Mouse (Mus musculus) forebrain, embryonic 11.5 days (tissue): Measurements from ENCODE around the gene Sidt1. TPM values are rescaled to one million over a fixed set of nuclear protein-coding genes. Genes with fewer than 3 reads are reported as not detected.

ENCODE experiments used
- ATAC-seq: fragments of 200-750 bp; cut with Nextera tagmentation; replicated peaks from 2 replicates; pipeline ENCODE4 v1.8.0; 2017; ENCODE audit warnings: moderate TSS enrichment; ENCODE audit not compliant: low FRiP score
- DNase-seq: peaks from one replicate; pipeline ENCODE4 v3.0.0-alpha.2; 2017; ENCODE audit warnings: low spot score
- H3K27ac ChIP-seq: fragments of 300-500 bp; sonication (generic); 2 replicates; pipeline ENCODE4 v1.5.1; 2014; ENCODE audit warnings: low read depth, low read length
- H3K27me3 ChIP-seq: fragments of 300-500 bp; sonication (generic); 2 replicates; pipeline ENCODE4 v1.6.1; 2014; ENCODE audit warnings: mild to moderate bottlenecking, low read length, mixed read lengths; ENCODE audit not compliant: control insufficient read depth, insufficient read depth
- H3K36me3 ChIP-seq: fragments of 300-500 bp; sonication (generic); 2 replicates; pipeline ENCODE4 v1.6.1; 2014; ENCODE audit warnings: mild to moderate bottlenecking, low read length, moderate library complexity, mixed read lengths; ENCODE audit not compliant: control insufficient read depth, insufficient read depth
- H3K4me1 ChIP-seq: fragments of 300-500 bp; sonication (generic); replicated peaks from 2 replicates; pipeline ENCODE4 v1.6.1; 2014; ENCODE audit warnings: low read length, mixed read lengths; ENCODE audit not compliant: control insufficient read depth, insufficient read depth
- H3K4me2 ChIP-seq: fragments of 300-500 bp; sonication (generic); 2 replicates; pipeline ENCODE4 v1.6.1; 2014; ENCODE audit warnings: low read depth, mild to moderate bottlenecking, low read length, moderate library complexity, mixed read lengths; ENCODE audit not compliant: severe bottlenecking
- H3K4me3 ChIP-seq: fragments of 300-500 bp; sonication (generic); 2 replicates; pipeline ENCODE4 v1.5.1; 2014; ENCODE audit warnings: low read depth, low read length
- H3K9ac ChIP-seq: fragments of 300-500 bp; sonication (generic); 2 replicates; pipeline ENCODE4 v1.6.1; 2014; ENCODE audit warnings: low read length
- H3K9me3 ChIP-seq: fragments of 300-500 bp; sonication (generic); 2 replicates; pipeline ENCODE4 v1.6.1; 2016; ENCODE audit warnings: low read length, mixed read lengths; ENCODE audit not compliant: control insufficient read depth
- WGBS: fragments of 180-500 bp; shearing (Covaris S2); extraction: QIAGEN DNeasy Blood & Tissue Kit; methylation state at CpG from one replicate; pipeline ENCODE4 v1.1.7; 2014; 5-methylcytosine and 5-hydroxymethylcytosine counted together
- polyA plus RNA-seq: library from polyadenylated mRNA; unstranded; fragments of >200 nt; fragmentation: Nextera tagmentation; extraction: Ambion mirVana; gene quantifications from 2 replicates; pipeline ENCODE4 v1.2.1, GENCODE M21; 2014

Sidt1 gene
- polyA plus RNA-seq: 0.13 TPM in 1 of 2 replicates, not detected in the other

DNA sequence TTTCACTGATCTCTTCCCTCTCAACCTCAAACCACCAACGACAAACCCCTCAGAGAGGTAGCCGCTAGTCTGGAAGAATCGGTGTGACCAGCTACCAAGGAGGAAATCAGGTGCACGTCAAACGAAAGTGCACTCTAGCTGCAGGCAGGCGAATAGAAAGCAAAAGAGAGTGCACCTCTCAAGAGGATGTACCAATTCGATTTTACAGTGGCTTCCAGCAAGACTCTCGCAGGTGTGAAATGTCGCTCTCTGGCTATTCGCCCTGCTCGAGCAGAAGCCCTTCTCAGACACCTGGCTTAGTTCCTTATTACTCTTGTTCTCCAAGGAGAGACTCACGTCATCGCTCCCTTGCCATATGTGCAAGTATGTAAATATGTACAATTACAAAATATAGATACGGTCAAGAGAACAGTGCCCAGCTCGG lies at the start of gene Sidt1:
Gene Sidt1, minus strand, starts transcription at position 336 of the 424 bp plus-strand sequence.
- Histone ChIP-seq H3K27ac (no peak within 1 kb of the TSS), H3K9ac (peak within 1 kb of the TSS; percentile 65)

DNA sequence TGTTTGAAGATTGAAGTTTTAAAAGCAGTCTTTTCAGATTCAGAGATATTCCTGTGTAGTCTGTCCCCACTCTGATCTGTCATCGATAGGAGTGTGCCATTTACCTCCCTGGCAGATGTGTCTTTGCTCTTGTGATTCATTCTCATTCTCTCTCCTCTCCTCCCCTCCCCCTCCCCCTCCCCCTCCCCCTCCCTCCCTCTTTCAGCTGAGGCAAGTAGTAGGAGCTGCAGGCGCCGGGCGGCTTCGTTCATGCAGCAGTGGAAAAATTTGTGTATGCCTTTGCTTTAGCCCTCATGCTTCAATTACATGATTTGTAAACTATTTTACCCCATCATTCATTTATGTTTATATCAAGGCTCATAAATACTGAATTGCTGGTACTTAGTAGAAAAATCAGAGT lies 48.6 kb upstream of the Sidt1 start:
- Histone ChIP-seq H3K27me3 (no peaks in the 10 kb centered on the region), H3K4me2 (no peak overlapping the region), H3K36me3 (no peaks in the 10 kb centered on the region), H3K27ac (no peak overlapping the region), H3K4me1 (0 out of 2 replicates have a peak, but pooled peaks cover 2% of the 10 kb centered on the region), H3K9ac (no peak overlapping the region), H3K9me3 (no peaks in the 10 kb centered on the region), H3K4me3 (no peak overlapping the region)
- DNase-seq (peak; percentile 62), ATAC-seq (no peak)
- 12% methylated on average over 5 of the region's 5 CpGs for WGBS

More for the DNA sequence above, at the start of gene Sidt1:
- ATAC-seq: no peak
- Histone ChIP-seq H3K4me2 (peak within 1 kb of the TSS; percentile 99), H3K36me3 (no peaks in the 10 kb centered on the region), H3K4me1 (peaks cover 3% of the 10 kb centered on the region; the same call in 1 of the 2 replicates), H3K9me3 (no peaks in the 10 kb centered on the region; the same call in 1 of the 2 replicates), H3K4me3 (peak within 1 kb of the TSS; percentile 58), H3K27me3 (peaks cover 15% of the 10 kb centered on the region)
- WGBS: 6% methylated on average over 15 of the region's 15 CpGs
- DNase-seq: peak; percentile 54

DNA sequence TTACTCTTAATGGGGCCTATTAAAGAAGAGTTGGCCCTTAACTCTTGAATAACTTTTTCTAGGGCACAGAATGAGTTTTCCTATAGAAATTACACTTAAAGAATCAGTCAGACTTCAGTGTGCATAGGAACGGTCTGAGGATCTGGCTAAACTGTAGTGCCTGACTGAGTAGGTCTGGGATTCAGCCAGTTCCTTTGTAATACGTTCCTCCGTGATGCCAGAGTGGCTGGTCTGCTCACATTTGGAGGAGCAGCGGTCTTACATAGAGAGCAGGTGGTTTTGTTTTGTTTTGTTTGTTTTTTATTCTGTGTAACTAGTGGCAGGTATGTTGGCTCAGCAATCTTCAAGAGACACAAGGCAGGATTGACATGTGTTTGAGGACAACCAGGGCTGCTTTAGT lies 47.0 kb upstream of the Sidt1 start:
- WGBS: 64% methylated on average over 4 of the region's 4 CpGs
- Histone ChIP-seq H3K4me3 (no peak overlapping the region), H3K27me3 (no peaks in the 10 kb centered on the region), H3K4me2 (no peak overlapping the region), H3K36me3 (no peaks in the 10 kb centered on the region), H3K9ac (no peak overlapping the region), H3K9me3 (no peaks in the 10 kb centered on the region), H3K27ac (no peak overlapping the region), H3K4me1 (0 out of 2 replicates have a peak, but pooled peaks cover 2% of the 10 kb centered on the region)
- no peak for DNase-seq
- ATAC-seq: no peak

DNA sequence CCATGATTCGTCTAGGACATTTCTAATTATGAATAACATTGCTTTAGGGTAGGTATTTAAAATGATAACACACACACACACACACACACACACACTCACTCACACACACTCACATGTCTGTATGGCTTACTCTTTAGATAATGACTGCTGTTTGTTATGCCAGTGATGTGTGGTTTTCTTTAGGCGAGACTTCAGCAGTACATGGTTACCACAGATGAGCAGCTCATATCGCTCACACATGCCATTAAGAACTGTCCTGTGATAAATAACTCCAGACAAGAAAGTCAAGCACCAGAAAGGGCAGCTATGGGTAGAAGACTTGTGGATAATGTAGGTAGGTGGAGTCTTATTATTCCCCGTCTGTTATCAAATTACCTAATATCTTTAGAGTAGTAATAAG lies 42.5 kb upstream of the Sidt1 start:
- H3K27ac ChIP-seq: no peak overlapping the region
- no peaks in the 10 kb centered on the region for H3K4me1 ChIP-seq
- DNase-seq (no peak), ATAC-seq (no peak)
- no peaks in the 10 kb centered on the region; the same call in 1 of the 2 replicates for H3K36me3 ChIP-seq
- no peak overlapping the region for H3K4me2 ChIP-seq
- no peak overlapping the region for H3K4me3 ChIP-seq
- 91% methylated on average over 4 of the region's 4 CpGs for WGBS
- H3K9me3 ChIP-seq: no peaks in the 10 kb centered on the region
- no peaks in the 10 kb centered on the region for H3K27me3 ChIP-seq
- no peak overlapping the region for H3K9ac ChIP-seq

DNA sequence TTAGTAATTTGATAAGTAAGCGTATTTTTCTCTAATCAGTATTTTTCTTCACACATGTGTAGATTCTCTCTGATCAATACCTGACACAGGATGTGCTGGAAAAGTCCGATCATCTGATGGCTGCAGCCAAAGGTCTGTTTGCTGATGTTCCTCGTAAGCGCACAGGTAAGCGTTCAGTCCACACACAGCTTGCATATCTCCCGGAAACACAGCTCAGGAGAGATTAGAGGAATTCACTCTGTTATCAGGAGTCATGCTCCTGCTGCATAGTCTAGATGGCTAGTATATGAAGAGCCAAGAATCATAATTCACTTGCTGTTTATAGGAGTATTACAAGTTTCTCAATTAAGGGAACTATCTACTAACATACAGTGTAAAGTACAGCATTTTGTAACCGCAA lies 32.5 kb upstream of the Sidt1 start:
- DNase-seq: no peak
- Histone ChIP-seq H3K9ac (no peak overlapping the region), H3K4me2 (no peak overlapping the region), H3K27me3 (no peaks in the 10 kb centered on the region), H3K36me3 (no peaks in the 10 kb centered on the region; the same call in 1 of the 2 replicates), H3K9me3 (no peaks in the 10 kb centered on the region), H3K4me1 (no peaks in the 10 kb centered on the region), H3K4me3 (no peak overlapping the region), H3K27ac (no peak overlapping the region)
- 94% methylated on average over 7 of the region's 7 CpGs for WGBS
- no peak for ATAC-seq

DNA sequence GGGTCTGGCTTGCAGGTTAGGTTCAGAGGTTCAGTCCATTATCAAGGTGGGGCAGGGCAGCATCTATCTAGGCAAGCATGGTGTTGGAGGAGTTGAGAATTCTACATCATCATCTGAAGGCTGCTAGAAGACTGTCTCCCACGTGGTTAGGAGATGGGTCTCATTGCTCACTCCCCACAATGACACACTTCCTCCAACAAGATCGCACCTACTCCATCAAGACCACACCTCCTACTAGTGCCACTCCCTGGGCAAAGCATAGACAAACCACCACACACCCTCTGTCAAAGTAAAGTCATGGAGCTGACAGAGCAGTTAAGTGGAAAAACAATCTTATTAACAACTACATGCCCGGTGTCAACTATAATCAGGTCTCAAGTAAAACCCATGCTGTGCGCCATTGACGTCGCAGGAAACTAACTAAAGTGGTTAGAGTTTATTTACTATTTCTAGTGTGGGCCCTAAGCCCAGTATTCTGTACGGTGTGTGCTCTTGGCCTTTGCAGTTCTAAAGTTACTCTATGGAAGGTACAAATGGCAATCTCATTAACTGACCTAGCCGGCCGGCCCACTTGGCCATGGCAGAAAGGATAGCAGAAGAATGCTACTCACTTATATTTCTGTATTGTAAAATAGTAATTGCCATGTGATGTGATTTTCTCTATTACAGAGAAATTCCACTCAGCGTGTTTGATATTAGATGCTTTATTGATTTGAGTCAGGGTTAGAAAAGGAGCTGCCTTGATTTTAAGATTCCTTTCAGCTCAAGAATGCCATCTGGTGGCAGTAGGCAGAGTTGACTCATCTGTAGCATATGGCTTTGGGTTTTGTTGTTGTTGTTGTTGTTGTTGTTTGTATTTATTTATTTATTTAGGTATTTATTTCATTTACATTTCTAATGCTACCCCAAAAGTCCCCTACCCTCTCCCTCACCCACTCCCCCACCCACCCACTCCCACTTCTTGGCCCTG lies 29.2 kb upstream of the Sidt1 start:
- DNase-seq: no peak
- Histone ChIP-seq H3K27me3 (no peaks in the 10 kb centered on the region), H3K9ac (no peak overlapping the region)

DNA sequence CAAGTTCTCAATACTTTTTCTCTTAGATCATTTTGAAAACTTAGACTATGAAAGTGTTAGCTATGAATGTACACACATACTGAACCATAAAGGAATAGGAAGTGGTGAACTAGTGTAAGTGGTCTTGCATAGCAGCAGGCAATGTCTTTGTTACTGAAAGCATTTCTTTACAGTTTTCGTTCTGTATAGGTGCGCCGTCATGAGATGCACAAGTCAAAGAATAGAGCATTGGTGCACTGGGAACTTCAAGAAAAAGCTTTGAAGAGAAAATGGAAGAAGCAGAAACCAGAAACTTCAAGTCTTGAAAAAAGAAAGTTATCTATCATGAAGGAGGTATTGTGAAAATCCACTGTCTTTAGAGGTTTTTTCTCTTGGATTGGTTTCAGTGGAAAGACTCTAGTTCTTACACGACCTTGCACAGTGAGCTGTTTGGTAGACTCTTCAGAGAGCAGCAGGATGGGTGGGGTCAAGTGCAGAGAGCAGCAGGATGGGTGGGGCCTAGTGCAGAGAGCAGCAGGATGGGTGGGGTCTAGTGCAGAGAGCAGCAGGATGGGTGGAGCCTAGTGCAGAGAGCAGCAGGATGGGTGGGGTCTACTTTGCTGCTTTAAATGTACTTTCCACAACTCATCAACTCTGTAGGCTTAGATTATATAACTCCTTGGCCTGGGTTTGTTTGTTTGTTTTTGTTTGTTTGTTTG lies 24.7 kb upstream of the Sidt1 start:
- Histone ChIP-seq H3K27ac (no peak overlapping the region), H3K4me1 (no peaks in the 10 kb centered on the region), H3K4me3 (no peak overlapping the region), H3K4me2 (no peak overlapping the region), H3K9ac (no peak overlapping the region), H3K27me3 (no peaks in the 10 kb centered on the region), H3K9me3 (no peaks in the 10 kb centered on the region), H3K36me3 (no peaks in the 10 kb centered on the region; the same call in 1 of the 2 replicates)
- DNase-seq: no peak
- ATAC-seq: no peak
- 73% methylated on average over 4 of the region's 4 CpGs for WGBS

More for the DNA sequence above, 29.2 kb upstream of the Sidt1 start:
- no peak overlapping the region for H3K4me2 ChIP-seq
- no peaks in the 10 kb centered on the region; the same call in 1 of the 2 replicates for H3K36me3 ChIP-seq
- no peaks in the 10 kb centered on the region for H3K4me1 ChIP-seq
- H3K9me3 ChIP-seq: no peaks in the 10 kb centered on the region
- WGBS: 90% methylated on average over 10 of the region's 10 CpGs
- no peak for ATAC-seq
- no peak overlapping the region for H3K27ac ChIP-seq
- H3K4me3 ChIP-seq: no peak overlapping the region

DNA sequence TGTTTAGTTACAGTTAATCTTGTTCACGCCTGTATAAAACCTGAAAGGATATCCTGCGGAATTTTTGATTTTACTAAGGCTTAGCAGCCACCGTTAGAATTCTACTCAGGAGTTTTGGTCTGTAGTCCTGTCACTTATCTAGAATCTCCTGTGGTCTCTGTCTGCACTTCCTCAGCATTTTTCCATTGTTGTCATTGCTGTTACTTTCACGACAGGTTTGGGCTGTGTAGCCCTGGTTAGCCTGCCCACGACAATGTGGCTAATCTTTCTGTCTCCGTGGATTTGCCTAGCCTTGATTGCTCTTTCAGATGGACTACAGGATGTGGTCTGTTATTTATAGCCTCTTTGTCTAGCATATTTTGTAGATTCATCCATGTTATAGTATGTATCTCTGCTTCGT lies 23.3 kb upstream of the Sidt1 start:
- Histone ChIP-seq H3K36me3 (no peaks in the 10 kb centered on the region; the same call in 1 of the 2 replicates), H3K9me3 (no peaks in the 10 kb centered on the region), H3K4me1 (no peaks in the 10 kb centered on the region), H3K27me3 (no peaks in the 10 kb centered on the region), H3K4me2 (no peak overlapping the region), H3K4me3 (no peak overlapping the region), H3K27ac (no peak overlapping the region), H3K9ac (no peak overlapping the region)
- no peak for DNase-seq
- WGBS: 83% methylated on average over 7 of the region's 7 CpGs
- no peak for ATAC-seq
